Mouse (Mus musculus) left cerebral cortex, adult 18-20 months (tissue): ENCODE data around the gene Mvb12a. TPM values are rescaled to one million over a fixed set of nuclear protein-coding genes. Genes with fewer than 3 reads are reported as not detected.

Experiments
- DNase-seq, 2 experiments: peaks; one replicate each; pipeline ENCODE4 v3.0.0; 2021 to 2022; ENCODE audit warnings: low spot score in 2 of 2, mixed read lengths in 1 of 2
- total RNA-seq, 2 experiments: library from RNA; stranded (reverse); gene quantifications; 2 replicates each; pipeline ENCODE4 v1.2.3; 2021

Gene Mvb12a
- total RNA-seq, 2 experiments from 2014 or later: 35.5 to 36.6 TPM

GRCm38 (mm10) chr8:71591471-71592373 is 49.0 kb downstream of the Mvb12a start, which contains the start of gene Pgls:
TSS of gene Pgls (plus strand) at chr8:71592176.
- DNase-seq: peak; percentile 96 to 97

- DNase-seq: peak; percentile 84 to 94
Observed at GRCm38 (mm10) chr8:71592374-71593170, 49.9 kb downstream of the Mvb12a start.

GRCm38 (mm10) chr8:71593556-71594323 is 51.0 kb downstream of the Mvb12a start:
- DNase-seq: no peak

GRCm38 (mm10) chr8:71594324-71594722 is 51.6 kb downstream of the Mvb12a start:
- no peak for DNase-seq

- DNase-seq: peak; percentile 90 to 92
Observed at GRCm38 (mm10) chr8:71595862-71596261, 53.1 kb downstream of the Mvb12a start.

GRCm38 (mm10) chr8:71596384-71596783 is 53.7 kb downstream of the Mvb12a start:
- no peak for DNase-seq

GRCm38 (mm10) chr8:71596798-71597197 is 54.1 kb downstream of the Mvb12a start:
- no peak for DNase-seq

GRCm38 (mm10) chr8:71597451-71597850 is 54.7 kb downstream of the Mvb12a start, which contains the start of gene Fam129c:
TSS of gene Fam129c (plus strand) at chr8:71597648.
- DNase-seq: no peak

Other genes with a start within 250 kb of the Mvb12a start
- gene Use1, start 176.1 kb upstream of the Mvb12a start, total RNA-seq: 100 to 1,000 TPM; 116 to 126 TPM
- 10 to 100 TPM; 15.0 to 16.0 TPM for gene Ocel1, start 171.6 kb upstream of the Mvb12a start, total RNA-seq
- 10 to 100 TPM; 42.6 to 46.2 TPM for gene Nr2f6, start 161.0 kb upstream of the Mvb12a start, total RNA-seq
- 1 to 10 TPM; 3.3 to 4.2 TPM for gene Ushbp1, start 147.1 kb upstream of the Mvb12a start, total RNA-seq
- 100 to 1,000 TPM; 104 to 107 TPM for gene Babam1, start 146.1 kb upstream of the Mvb12a start, total RNA-seq
- under 1 TPM; 0.21 to 0.26 TPM for gene Ankle1, start 136.9 kb upstream of the Mvb12a start, total RNA-seq
- gene Abhd8, start 79.3 kb upstream of the Mvb12a start, total RNA-seq: 100 to 1,000 TPM; 318 to 342 TPM
- gene Mrpl34, start 78.0 kb upstream of the Mvb12a start, total RNA-seq: 10 to 100 TPM; 58.6 to 61.4 TPM
- gene Dda1, start 73.7 kb upstream of the Mvb12a start, total RNA-seq: 10 to 100 TPM; 76.7 to 86.1 TPM
- gene Ano8, start 57.0 kb upstream of the Mvb12a start, total RNA-seq: 10 to 100 TPM; 56.2 to 58.6 TPM
- gene Gtpbp3, start 54.8 kb upstream of the Mvb12a start, total RNA-seq: 10 to 100 TPM; 29.3 to 36.7 TPM
- gene Plvap, start 31.2 kb upstream of the Mvb12a start, total RNA-seq: 1 to 10 TPM; 9.4 to 9.5 TPM
- gene Ccdc194, start 17.2 kb upstream of the Mvb12a start, total RNA-seq: not detected
- 1 to 10 TPM; 4.7 to 6.9 TPM for gene Bst2, start 5.5 kb upstream of the Mvb12a start, total RNA-seq
- under 1 TPM; 0.21 to 0.23 TPM for gene Tmem221, start 15.9 kb downstream of the Mvb12a start, total RNA-seq
- under 1 TPM in 1 of 2 experiments, not detected in 1; 0.26 TPM for gene Nxnl1, start 23.7 kb downstream of the Mvb12a start, total RNA-seq
- gene Slc27a1, start 26.0 kb downstream of the Mvb12a start, total RNA-seq: 100 to 1,000 TPM in 1 of 2 experiments, 10 to 100 TPM in 1; 86.2 to 100 TPM
- 10 to 100 TPM; 31.1 to 31.3 TPM for gene Pgls, start 49.3 kb downstream of the Mvb12a start, total RNA-seq
- 1 to 10 TPM; 1.9 to 4.8 TPM for gene Fam129c, start 54.7 kb downstream of the Mvb12a start, total RNA-seq
- 10 to 100 TPM; 46.9 to 49.8 TPM for gene Colgalt1, start 68.1 kb downstream of the Mvb12a start, total RNA-seq
- gene Unc13a, start 128.8 kb downstream of the Mvb12a start, total RNA-seq: 100 to 1,000 TPM; 267 to 296 TPM
- 1 to 10 TPM; 4.8 to 5.0 TPM for gene Jak3, start 133.4 kb downstream of the Mvb12a start, total RNA-seq
- gene Insl3, start 146.3 kb downstream of the Mvb12a start, total RNA-seq: under 1 TPM in 1 of 2 experiments, not detected in 1; 0.63 TPM
- gene B3gnt3, start 158.9 kb downstream of the Mvb12a start, total RNA-seq: 1 to 10 TPM in 1 of 2 experiments, under 1 TPM in 1; 0.82 to 1.1 TPM
- gene Fcho1, start 182.8 kb downstream of the Mvb12a start, total RNA-seq: 100 to 1,000 TPM; 155 to 167 TPM